Mouse (Mus musculus): Measurements from ENCODE around the gene Rab30.

- TF ChIP-seq CTCF (conservative IDR thresholded peaks at IDR 0.05; ENCODE audit: low read length) (no peak), POU5F1 (IDR thresholded peaks at IDR 0.05; ENCODE audit: borderline replicate concordance, low read length) (no peak)
These were observed 10.9 kb upstream of the Rab30 start for GRCm38 (mm10) chr7:92730465-92730864.

Measured in E14TG2a.4 (cell line).